Mouse (Mus musculus) c-Kit-positive CD71-negative TER-119-negative erythroid progenitor cells, embryonic 14.5 days (primary cell): ENCODE data around the gene Reep6.
"Not testable (repeated sequence)": the region's sequence is repeated elsewhere in the genome, so short reads cannot be mapped to it uniquely, and the experiment has no call there.

ENCODE experiments used
- DNase-seq: peaks from one replicate; pipeline ENCODE4 v3.0.0-alpha.2; 2013; ENCODE audit warnings: low read depth

The Reep6 gene

DNA sequence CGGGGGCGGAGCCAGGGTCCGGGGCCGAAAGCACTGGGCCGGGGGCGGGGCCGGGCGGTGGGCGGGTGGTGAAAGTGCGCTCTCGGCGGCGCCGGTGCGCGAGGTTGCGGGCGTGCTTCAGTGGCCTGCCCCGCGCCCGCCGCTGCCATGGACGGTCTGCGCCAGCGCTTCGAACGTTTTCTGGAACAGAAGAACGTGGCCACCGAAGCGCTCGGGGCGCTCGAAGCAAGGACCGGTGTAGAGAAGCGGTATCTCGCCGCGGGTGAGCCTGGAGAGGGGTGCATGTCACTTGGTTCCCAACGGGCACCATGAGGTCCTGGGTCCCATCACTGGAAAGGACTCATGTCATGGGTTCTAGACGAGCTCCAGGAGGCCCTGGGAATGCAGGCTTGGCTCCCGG is 331 bp downstream of the Reep6 start:
- no peak for DNase-seq

DNA sequence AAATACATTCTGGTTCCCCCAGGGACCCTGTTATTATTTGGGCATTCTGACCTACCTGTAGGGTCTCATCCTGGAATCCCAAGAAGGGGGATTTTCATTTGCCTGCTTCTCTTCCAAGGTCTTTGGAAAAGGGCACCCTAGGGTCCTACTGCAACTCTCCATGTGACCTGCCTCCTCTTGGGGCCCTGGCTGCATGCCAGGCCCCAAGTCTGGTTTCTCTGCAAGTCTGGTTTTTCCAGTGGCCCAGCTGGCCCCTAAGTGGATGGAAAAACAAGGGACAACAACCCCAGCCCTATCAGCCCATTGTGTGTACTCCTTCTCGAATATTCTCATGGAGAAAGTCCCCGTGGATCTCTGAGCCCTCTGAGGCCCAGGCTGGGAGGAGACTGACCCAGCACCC is 1.1 kb downstream of the Reep6 start:
- DNase-seq, result no peak

DNA sequence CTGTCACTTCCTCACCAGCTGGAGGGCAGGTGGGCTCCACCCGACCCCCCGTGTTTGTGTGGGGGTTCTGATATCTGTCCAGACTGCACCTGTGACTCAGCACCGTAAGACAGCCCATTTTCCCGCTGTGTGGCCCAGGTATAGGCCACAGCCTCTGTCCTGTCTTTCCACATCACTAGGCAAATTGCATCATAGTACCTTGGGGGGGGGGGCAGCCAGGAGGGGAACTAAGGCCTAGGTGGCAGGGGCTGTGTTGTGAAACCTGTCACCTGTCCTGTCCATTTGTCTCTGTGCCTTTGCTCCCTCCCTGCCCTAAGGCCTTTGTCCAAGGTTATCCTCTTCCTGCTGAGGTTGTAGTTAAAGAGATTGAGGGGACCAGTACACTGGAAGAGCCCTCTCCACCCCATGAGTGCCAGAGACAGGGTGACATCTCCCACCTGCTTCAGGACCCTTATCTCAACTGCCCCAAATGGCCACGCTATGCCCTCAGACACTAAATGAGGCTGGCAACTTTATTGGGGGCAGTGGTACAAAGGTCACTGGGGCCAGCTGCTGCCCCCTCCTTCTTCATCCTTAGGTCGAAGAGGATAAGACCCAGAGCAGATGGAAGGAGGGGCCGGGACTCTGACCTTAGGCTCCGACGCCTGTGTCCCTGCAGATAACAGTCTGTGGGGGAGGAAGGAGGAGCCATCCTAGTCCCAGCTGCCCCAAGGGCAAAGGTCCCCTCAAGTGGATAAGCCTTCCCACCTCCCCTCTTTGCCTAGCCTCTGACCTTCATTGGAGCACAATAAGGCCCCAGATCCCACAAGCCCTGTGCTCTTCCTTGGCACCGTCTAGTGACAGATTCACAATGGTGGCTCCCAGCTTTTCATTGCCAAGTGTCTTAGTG is 2.1 kb downstream of the Reep6 start:
- no peak for DNase-seq

DNA sequence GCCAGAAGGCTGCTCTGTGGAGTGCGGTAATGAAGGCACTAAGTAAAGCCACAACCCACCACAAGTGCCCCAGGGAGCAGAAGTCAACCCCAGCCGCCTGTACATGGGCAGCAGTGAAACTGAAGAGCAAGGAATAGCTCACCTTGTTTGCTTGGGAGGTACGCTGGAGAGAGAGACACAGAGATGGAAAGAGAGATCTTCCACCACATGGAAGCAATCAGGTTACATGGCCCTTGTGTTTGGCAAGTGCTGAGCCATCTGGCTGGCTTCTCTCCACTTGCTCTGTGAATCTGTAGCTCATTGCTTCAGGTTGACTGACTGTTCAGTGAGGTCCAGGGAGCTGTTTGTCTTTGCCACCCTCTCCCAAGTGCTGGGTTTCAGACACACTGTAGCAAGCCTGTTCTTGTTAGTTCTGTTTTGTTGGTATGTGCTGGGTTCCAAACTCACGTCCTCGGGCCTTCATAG is 2.8 kb downstream of the Reep6 start:
- DNase-seq, result no peak

DNA sequence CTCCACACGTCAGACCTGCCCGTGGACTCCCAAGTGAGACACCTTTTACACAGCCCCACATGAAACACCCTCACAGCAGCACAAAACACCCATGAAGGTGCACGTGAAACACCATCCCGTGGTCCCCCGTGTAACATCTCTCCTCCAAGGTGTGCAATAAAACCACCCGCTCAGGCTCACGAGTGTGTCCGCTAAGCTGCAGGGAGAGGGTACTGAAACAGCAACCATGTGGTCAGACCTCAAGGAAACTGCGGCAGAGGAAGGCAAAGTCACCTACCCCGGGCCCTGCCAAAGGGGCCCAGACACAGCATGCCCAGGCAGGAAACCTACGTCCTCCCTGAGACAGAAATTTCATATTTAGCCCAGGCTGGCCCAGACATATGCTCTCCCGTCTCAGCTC is 6.5 kb downstream of the Reep6 start:
- no peak for DNase-seq

DNA sequence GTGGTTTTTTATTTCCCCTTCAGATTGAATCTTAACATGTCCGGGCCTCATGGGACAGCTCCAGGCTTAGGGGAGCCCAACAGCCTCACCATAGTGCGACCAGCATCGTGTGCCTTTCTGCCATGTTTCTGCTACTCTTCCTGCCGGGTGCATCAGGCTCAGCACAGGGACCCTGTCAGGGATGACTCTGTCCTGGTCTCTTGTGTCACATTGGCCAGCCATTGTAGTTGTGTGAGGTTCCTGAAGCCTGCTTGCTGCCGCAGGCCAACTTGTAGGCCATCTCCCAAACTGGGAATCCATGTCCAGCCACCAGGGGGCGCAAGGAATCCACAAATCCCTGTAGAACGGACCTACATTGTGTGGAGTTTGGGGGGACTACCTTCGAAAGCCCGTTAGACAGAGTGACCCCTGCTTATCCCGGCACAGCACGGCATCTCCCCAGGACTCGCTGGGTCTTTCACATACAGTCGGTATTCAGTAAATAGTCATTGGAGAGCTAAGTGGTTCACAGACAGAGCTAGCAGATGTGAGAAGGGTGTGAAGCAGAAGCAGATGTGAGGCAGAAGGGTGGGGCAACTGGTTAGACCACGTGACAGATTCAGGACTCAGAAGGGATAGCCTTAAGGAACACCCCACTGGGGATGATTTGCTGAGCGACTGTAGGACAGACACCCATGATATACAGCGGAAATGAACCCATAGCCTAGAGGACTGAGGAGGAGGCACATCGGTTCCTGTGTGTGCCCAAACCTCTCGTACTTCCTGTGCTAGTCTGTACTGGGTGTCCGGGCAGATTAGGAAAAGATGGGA is 10.4 kb downstream of the Reep6 start:
- DNase-seq, result peak; percentile 88

DNA sequence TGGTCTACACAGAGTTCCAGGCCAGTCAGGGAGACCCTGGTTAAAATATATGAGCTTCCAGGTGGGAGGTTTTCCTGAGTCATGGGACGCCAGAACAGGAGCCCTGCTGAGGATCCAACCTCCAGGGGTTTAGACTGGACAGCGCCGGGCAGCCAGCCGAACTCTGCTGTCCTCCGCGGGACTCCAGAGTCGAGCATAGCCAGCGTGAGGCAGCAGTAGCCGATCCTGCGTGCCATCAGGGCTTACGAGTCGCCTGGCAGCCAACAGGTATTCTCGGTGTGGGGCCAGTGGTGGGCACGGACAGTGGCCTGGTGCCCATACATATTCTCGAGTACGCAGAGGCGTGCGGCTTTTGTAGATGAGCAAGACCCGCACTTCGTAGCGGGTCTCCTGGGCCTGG is 11.3 kb downstream of the Reep6 start:
- DNase-seq, result no peak

DNA sequence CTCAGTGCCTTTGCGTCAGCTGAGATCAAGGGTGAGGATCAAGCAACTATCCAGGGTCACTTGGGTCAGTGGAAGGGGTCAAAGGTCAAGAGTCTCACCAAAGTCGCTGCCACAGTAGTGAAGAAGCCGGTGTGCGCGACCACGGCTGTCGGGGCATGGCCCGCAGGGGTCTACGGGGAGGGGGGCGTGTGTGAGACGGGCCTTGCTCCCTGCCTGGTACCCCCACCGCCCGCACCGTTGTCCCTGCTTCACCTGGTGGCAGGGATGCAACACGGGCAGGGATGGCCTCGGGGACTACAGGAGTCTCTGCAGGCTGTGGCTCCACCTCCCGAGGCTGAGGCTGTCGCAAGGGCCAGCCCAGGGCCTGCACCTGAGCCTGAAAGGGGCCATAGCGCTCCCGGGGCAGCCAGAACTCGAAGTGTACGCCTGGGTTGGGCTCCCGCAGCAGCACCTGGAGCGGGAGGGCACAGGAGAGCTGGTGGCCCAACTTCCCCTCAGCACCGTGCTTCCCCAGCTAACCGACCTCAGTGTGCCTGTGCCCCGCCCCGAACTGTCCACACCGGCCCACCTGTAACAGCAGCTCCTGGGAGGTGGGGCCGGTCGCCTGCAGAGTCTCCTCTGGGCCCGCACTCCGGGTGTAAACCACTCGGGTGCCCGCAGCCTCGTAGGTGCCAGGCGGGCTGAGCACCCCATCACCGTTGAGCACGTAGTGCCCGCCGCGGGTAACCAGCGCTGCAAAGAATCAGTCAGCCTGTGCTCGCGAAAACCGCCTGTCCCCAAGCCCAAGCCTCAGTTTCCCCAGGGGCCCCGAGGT is 11.9 kb downstream of the Reep6 start:
- DNase-seq, result no peak

DNA sequence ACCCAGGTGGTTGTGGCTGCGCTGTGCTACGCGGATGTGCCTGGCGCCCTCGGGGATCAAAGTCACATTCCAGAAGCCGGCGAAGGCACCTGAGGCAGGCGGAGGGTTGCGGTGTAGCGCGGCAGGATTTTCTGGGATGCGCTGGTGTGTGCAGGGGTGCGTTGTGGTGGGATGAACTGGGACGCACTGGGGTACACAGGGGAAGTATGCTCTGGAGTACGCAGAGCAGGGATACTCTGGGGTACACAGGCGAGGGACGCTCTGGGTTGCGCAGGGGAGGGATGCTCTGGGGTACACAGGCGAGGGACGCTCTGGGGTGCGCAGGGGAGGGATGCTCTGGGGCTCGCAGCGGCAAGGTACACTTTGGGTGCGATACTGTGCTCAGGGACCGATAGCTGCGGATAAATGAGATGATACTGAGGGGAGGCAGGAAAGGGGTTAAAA is 12.6 kb downstream of the Reep6 start:
- no peak for DNase-seq

DNA sequence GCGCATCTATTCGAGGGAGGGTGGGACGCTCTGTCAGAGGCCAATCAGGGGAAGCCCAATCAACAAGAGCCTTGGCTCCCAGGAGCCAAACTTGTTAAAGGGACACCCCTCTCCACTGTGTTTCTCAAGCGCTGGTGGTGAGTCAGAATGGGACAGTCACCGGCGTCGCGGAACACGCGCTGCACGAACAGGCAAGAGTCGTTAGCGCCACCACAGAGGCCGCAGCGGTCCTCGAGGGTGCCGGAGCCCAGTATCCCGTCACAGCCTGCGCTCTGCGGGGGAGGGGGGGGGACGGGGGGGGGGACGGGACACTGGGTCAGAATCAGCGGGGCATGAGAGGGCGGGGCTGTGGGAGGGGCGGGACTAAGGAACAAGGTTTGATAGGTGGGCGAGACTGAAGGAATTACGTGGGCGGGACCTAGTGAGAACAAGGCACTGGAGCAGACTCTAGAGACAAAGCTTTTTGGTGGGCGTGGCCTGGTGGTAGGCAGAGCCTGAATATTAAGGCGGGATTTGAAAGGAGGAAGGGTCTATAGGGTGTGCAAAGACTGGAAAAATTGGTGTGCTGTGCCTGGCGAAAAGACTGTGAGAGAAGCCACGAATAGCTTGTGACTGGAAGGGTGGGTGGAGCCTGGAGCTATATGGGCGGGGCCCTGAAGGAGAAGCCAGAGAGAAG is 13.1 kb downstream of the Reep6 start:
- peak; percentile 82 for DNase-seq

DNA sequence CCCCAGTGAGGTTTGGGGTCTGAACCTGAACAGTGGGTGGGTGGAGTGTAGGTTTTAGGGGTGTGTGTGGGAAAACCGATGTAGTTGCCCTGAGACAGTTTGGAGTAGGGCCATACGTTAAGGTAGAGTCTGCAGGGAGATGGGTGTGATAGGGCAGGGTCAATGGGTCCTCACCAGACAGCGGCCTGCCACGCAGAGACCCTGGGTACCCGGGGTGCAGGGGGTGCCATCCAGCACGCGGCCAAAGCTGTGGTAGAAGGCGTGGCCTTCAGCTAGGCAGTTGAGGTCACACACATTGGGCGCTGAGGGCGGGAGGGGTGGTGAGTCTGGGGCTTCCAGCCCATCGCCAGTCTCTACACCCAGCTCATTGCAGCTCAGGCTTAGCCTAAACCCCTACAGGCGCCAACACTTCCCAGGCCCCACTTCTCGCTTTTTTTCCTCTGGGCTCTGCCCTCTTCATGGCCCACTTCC is 13.7 kb downstream of the Reep6 start:
- DNase-seq, result no peak

DNA sequence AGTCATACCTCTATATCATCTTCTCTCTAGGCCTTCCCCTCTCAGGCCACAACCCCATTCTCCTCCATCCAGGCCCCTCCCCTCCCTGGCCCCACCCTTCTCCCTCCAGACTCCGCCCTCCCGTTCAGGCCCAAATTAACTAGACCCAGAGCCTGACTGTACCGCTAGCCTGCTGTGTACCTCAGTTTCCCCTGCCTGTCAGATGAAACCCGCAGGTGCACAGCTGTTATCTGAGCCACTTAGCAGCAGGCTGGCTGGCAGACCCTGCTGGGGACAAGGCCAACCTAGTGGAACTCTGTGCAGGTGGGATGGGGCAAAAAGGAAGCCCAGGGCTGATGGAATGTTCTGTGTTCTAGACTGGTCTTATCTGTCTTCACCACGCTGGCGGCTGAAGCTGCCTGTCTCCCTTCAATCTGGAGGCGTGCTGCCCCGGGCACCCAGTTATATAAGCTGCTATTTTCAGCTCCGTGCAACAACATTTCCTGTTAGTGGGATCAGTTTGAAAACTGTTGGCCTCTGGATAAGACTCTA is 14.4 kb downstream of the Reep6 start:
- no peak for DNase-seq

DNA sequence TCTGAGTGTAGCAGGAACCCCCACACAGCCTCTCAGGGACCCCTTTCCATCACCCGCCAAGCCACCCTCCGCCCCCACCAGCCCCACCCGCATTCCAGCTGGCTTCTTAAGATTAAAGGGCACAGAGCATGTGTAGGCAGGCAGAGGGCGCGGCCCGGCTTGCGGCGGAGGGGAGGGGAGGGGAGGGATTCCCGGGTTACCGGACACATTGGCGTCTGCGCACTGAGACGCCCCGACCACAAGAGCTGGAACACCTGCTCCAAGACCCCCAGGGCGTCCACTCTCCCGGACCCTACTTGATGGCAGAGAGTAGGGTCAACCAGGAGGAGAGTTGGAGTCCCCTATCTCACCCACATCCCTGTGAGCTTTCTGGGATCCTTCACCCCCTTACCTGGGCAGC is 15.4 kb downstream of the Reep6 start:
- no peak for DNase-seq

DNA sequence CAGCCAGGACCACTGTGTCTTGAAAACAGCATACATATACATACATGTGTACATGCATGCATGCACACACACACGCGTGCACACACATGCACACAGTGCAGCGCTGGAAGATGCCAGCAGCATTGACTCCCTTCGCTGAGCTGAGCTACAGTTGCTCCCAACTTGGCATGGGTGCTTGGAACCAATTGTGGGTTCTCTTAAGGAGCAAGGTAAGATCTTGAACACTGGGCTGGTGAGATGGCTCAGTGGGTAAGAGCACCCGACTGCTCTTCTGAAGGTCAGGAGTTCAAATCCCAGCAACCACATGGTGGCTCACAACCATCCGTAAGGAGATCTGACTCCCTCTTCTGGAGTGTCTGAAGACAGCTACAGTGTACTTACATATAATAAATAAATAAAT is 16.2 kb downstream of the Reep6 start:
- not testable (repeated sequence) for DNase-seq

DNA sequence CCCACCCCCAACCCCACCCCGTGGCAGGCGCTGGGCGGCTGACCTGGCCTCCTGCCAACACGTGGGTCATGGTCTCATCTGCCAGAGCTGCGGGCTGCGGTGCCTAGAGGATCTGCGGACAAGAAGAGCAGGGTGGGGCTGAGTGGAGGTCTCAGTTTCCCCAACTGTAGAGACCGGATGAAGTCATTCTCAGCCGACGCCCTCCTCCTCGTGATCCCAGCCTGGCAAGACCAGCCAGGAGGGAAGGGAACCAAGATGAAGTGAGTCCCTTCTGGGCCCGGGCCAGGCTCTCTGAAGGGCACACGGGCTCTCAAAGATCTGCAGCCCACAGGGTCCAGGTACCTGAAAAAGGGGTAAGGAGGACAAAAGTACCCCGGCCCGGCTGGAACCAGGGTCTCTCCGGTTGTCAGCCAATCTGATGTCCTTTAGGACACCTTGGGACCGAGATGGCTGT is 17.8 kb downstream of the Reep6 start:
- DNase-seq, result no peak

DNA sequence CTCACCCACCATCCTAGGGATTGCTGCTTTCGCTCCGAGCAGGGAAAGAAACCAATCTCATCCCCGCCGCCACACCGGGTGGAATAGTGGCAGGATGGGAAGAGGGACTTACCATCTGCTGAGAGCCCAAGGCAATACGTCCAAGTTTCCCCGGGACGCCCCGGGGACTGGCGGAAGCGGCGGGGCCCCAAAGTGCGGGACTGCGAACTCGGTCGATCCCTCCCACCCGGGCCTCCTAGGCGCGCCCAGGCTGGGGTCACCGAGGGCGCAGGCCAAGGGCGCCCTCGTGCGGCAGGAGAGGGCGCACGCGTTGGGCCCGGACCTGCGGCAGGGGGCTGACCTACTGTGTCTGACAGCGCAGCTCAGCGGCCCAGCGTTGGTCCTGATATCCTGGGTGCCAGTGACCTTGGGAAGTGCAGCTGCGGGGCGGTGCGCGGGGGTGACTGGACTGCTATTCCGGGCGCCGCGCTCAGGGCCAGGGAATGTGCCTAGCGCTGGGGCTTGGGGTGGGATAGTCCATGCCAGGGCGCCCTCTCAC is 18.6 kb downstream of the Reep6 start, which contains the start of gene Adamtsl5:
TSS of gene Adamtsl5 (minus strand) at position 169 of the 538 bp plus-strand sequence.
- peak; percentile 63 for DNase-seq

DNA sequence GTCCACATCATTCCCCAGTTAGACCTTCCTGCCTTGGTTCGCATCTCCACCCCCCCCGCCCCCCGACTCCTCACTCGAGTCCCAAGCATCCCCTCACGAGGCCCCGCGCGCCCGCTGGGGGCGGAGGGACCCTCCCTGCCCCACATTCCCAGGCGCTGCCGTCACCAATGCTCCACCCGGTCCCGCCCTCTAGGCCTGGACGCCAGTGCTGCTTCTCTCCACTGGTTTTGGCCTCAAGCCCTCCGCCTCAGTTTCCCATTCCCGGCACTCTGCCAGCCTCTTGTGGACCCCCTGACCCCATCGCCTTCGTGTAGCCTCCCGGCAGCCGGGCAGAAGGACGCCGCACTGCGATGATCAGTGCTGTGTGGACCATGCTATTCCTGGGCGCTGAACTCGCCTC is 19.2 kb downstream of the Reep6 start:
- DNase-seq, result no peak

DNA sequence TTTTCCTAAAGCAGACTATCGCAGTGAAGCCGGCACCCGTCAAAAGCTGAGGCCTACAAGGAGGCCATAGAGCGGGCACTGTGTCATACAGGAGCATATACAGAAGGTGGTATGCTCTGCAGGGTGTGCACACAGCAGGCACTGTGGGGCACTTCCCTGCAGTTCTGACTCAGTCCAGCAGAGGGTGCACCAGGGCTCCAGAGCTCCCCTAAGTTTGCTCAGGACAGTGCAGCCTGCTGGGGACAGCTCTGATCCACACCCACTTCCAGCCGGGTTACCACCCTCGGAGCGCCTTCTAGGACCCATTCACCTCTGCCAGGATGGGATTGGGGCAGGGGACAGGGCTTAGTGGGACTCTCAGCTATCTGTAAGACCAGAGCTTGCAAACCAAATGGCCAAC is 20.5 kb downstream of the Reep6 start:
- DNase-seq, result peak; percentile 86

DNA sequence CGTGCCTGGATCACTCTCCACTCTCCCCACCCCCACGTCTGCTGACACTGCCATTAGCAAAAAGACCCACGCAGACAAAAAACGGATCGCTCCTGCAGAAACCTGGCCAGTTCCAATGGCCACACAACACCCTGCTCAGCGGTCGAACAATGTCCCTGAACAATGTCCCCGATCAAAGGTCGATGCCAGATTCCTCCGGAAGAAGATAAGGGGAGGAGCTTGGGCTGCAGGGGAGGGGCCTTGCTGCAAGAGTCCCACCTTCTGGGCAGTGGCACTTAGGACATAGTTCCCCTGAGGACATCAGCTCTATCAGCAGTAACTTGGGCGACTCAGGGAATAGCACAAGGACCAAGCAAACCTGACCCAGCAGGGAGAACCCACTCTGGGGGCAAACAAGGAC is 22.1 kb downstream of the Reep6 start:
- no peak for DNase-seq

DNA sequence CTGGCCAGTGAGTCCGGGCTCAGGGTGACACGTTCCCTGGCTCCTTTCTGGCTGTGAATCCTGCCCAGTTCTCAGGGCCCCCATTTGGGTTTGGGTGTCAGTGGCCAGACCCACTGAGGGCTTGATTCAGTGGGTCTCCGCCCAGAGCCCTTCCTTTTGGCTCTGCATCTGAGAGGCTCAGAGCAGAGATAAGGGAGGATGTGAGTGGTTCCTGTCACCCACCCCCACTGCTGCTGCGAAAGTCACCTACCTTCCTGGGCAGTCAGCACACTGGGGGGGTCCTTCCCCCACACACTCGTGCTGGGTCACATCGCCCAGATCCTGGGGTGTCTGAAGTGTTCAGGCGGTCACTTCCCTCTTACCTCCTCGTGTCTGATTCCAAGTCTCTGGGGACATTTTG is 23.0 kb downstream of the Reep6 start:
- no peak for DNase-seq

DNA sequence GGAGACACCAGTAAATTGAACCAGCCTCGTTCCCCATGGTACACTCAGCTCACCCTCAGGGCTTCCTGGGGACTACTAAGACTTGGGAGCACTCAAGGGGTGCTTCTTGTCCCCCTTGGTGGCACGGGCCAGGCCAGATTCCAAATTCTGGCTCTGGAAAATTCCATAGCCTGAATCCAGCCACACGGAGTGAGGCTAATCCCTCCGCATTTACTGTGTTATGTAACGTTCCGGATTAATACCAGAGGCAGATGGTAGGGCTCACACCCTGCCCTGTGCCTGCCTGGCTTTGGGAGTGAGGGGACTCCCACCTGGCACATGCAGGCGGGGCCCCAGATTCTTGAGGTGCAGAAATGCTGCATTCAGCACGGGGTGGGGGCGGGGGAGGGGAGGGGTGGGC is 25.7 kb downstream of the Reep6 start:
- no peak for DNase-seq
